Mouse (Mus musculus) hindbrain, embryonic 14.5 days (tissue): ENCODE results near the gene Ino80. TPM values are rescaled to one million over a fixed set of nuclear protein-coding genes. Genes with fewer than 3 reads are reported as not detected.

Experiments
- ATAC-seq: fragments of 200-750 bp; cut with Nextera tagmentation; 2 replicates; pipeline ENCODE4 v1.8.0; 2017; ENCODE audit warnings: moderate number of reproducible peaks, mild to moderate bottlenecking, moderate TSS enrichment, moderate library complexity; ENCODE audit not compliant: low FRiP score
- DNase-seq: peaks from one replicate; pipeline ENCODE4 v3.0.0-alpha.2; 2015; ENCODE audit warnings: low spot score
- H3K27ac ChIP-seq: fragments of 300-500 bp; sonication (generic); 2 replicates; pipeline ENCODE4 v1.5.1; 2014; ENCODE audit warnings: mild to moderate bottlenecking, moderate library complexity
- H3K27me3 ChIP-seq: fragments of 300-500 bp; sonication (generic); 2 replicates; pipeline ENCODE4 v1.6.1; 2014; ENCODE audit warnings: mild to moderate bottlenecking, low read length, mixed read lengths; ENCODE audit not compliant: control insufficient read depth, insufficient read depth
- H3K36me3 ChIP-seq: fragments of 300-500 bp; sonication (generic); replicated peaks from 2 replicates; pipeline ENCODE4 v1.6.1; 2014; ENCODE audit not compliant: control insufficient read depth, insufficient read depth
- H3K4me1 ChIP-seq: fragments of 300-500 bp; sonication (generic); replicated peaks from 2 replicates; pipeline ENCODE4 v1.6.1; 2014; ENCODE audit warnings: antibody characterized with exemption, low read length, mixed read lengths; ENCODE audit not compliant: control insufficient read depth, insufficient read depth
- H3K4me2 ChIP-seq: fragments of 300-500 bp; sonication (generic); replicated peaks from 2 replicates; pipeline ENCODE4 v1.6.1; 2014; ENCODE audit warnings: mild to moderate bottlenecking, moderate library complexity
- H3K4me3 ChIP-seq: fragments of 300-500 bp; sonication (generic); replicated peaks from 2 replicates; pipeline ENCODE4 v1.5.1; 2014; ENCODE audit warnings: mild to moderate bottlenecking, low read length
- H3K9ac ChIP-seq: fragments of 300-500 bp; sonication (generic); 2 replicates; pipeline ENCODE4 v1.6.1; 2014
- H3K9me3 ChIP-seq: fragments of 300-500 bp; sonication (generic); 2 replicates; pipeline ENCODE4 v1.6.1; 2016; ENCODE audit warnings: low read length; ENCODE audit not compliant: control insufficient read depth
- WGBS: fragments of 180-500 bp; shearing (Covaris S2); extraction: QIAGEN DNeasy Blood & Tissue Kit; methylation state at CpG from one replicate; pipeline ENCODE4 v1.1.7; 2014; 5-methylcytosine and 5-hydroxymethylcytosine counted together
- polyA plus RNA-seq: library from polyadenylated mRNA; unstranded; fragments of >200 nt; fragmentation: Nextera tagmentation; extraction: Ambion mirVana; gene quantifications from 2 replicates; pipeline ENCODE4 v1.2.1, GENCODE M21; 2014

Ino80 gene
- polyA plus RNA-seq, 1 experiment from 2014 or later = 4.8 TPM

- no peak overlapping the region for H3K4me3 ChIP-seq
These were observed 29.6 kb upstream of the Ino80 start for GRCm38 (mm10) chr2:119507108-119507507.

DNA sequence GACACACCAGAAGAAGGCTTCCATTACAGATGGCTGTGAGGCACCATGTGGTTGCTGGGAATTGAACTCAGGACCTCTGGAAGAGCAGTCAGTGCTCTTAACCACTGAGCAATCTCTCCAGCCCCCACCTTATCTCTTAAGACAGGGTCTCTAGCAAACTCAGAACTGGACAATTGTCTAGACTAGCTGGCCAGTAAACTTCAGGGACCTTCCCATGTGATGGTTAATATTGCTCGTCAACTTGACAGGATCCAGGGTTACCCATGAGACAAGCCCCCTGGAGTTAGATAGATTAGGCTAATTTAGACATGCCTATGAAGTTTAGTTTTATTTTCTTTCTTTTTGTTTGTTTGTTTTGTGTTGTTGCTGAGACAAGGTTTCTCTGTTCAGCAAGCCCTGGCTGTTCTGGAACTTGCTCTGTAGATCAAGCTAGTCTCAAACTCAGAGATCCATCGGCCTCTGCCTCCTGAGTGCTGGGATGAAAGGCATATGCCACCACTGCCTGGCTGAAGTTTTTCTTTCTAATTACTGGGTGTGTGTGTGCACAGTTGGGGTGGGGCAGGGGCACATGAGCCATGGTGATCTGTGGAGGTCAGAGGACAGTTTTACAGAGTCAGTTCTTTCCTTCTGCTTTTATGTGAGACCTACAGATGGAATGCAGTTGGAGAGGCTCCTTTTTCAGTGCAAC, 23.6 kb upstream of the Ino80 start:
- DNase-seq (no peak), ATAC-seq (no peak)
- Histone ChIP-seq H3K9ac (no peak overlapping the region), H3K27ac (no peak overlapping the region), H3K27me3 (no peaks in the 10 kb centered on the region), H3K4me3 (no peak overlapping the region), H3K4me2 (no peak overlapping the region), H3K4me1 (no peaks in the 10 kb centered on the region), H3K9me3 (no peaks in the 10 kb centered on the region), H3K36me3 (no peaks in the 10 kb centered on the region)
- WGBS = 82% methylated on average over 2 of the region's 2 CpGs

More at GRCm38 (mm10) chr2:119507108-119507507, 29.6 kb upstream of the Ino80 start:
- Histone ChIP-seq H3K9ac (no peak overlapping the region), H3K4me2 (no peak overlapping the region), H3K27me3 (no peaks in the 10 kb centered on the region), H3K9me3 (no peaks in the 10 kb centered on the region), H3K36me3 (no peaks in the 10 kb centered on the region), H3K27ac (no peak overlapping the region), H3K4me1 (no peaks in the 10 kb centered on the region)
- ATAC-seq = no peak
- no peak for DNase-seq

DNA sequence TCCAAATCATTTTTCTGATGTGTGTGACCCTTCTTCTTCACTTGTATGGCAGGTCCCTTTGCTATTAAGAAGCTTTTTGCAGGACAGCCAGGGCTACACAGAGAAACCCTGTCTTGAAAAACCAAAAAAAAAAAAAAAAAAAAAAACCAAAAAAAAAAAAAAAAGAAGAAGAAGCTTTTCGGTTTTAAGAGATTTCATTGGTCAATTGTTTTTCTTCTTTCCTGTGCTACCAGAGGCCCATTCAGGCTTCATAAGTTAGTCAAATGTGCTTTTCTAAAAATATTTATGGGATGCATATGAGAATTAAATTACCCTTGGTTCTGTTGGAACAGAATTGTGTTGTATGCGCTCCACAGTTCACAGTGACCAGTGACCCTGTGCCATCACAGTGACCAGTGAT, 21.4 kb upstream of the Ino80 start:
- Histone ChIP-seq H3K9me3 (no peaks in the 10 kb centered on the region), H3K4me2 (no peak overlapping the region), H3K9ac (no peak overlapping the region), H3K4me3 (no peak overlapping the region), H3K4me1 (no peaks in the 10 kb centered on the region), H3K27ac (no peak overlapping the region), H3K36me3 (no peaks in the 10 kb centered on the region), H3K27me3 (no peaks in the 10 kb centered on the region)
- 81% methylated on average over 2 of the region's 2 CpGs for WGBS
- no peak for ATAC-seq
- DNase-seq = no peak

DNA sequence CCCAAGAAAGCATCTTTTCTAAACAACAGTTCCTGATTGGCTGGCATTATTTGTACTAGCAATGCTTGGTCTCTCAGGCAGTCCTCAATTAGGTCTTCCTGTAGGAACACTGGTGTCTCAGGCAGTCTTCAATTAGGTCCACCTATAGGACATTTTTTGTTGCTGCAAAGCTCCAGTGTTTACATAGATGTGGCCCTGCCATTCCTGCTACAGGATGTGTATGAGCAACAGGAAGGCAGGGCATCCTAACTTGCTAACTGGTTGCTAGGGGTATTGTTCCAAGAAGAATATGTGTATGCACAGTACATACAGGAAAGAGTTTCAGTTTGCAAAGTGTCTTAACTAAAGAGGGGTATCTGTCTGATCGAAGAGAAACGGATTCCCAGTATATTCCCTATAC, 18.6 kb upstream of the Ino80 start:
- WGBS = 92% methylated on average over 2 of the region's 2 CpGs
- H3K9ac ChIP-seq = no peak overlapping the region
- no peak overlapping the region for H3K4me2 ChIP-seq
- no peaks in the 10 kb centered on the region for H3K36me3 ChIP-seq
- ATAC-seq (no peak), DNase-seq (no peak)
- no peaks in the 10 kb centered on the region for H3K27me3 ChIP-seq
- H3K27ac ChIP-seq = no peak overlapping the region
- H3K9me3 ChIP-seq = no peaks in the 10 kb centered on the region
- H3K4me3 ChIP-seq = no peak overlapping the region
- no peaks in the 10 kb centered on the region for H3K4me1 ChIP-seq

- H3K27ac ChIP-seq = no peak overlapping the region
- 62% methylated on average over 5 of the region's 5 CpGs for WGBS
- no peaks in the 10 kb centered on the region for H3K36me3 ChIP-seq
- no peaks in the 10 kb centered on the region for H3K9me3 ChIP-seq
- no peak overlapping the region for H3K9ac ChIP-seq
- DNase-seq (no peak), ATAC-seq (no peak)
- H3K27me3 ChIP-seq = no peaks in the 10 kb centered on the region
- no peaks in the 10 kb centered on the region for H3K4me1 ChIP-seq
- no peak overlapping the region for H3K4me3 ChIP-seq
- H3K4me2 ChIP-seq = no peak overlapping the region
These were observed 14.5 kb upstream of the Ino80 start for GRCm38 (mm10) chr2:119491953-119492352.

GRCm38 (mm10) chr2:119486488-119486887, 9.0 kb upstream of the Ino80 start:
- ATAC-seq (no peak), DNase-seq (no peak)
- WGBS = 7% methylated on average over 4 of the region's 4 CpGs
- no peaks in the 10 kb centered on the region for H3K4me1 ChIP-seq
- no peak overlapping the region for H3K4me2 ChIP-seq
- no peak overlapping the region for H3K27ac ChIP-seq
- no peak overlapping the region for H3K4me3 ChIP-seq
- H3K9me3 ChIP-seq = no peaks in the 10 kb centered on the region
- H3K36me3 ChIP-seq = no peaks in the 10 kb centered on the region
- no peak overlapping the region for H3K9ac ChIP-seq
- no peaks in the 10 kb centered on the region for H3K27me3 ChIP-seq

GRCm38 (mm10) chr2:119482307-119482706, 4.8 kb upstream of the Ino80 start:
- Histone ChIP-seq H3K4me3 (no peak overlapping the region), H3K27ac (no peak overlapping the region), H3K4me2 (no peak overlapping the region), H3K9me3 (no peaks in the 10 kb centered on the region), H3K27me3 (no peaks in the 10 kb centered on the region), H3K4me1 (peaks cover 11% of the 10 kb centered on the region), H3K9ac (no peak overlapping the region), H3K36me3 (peaks cover 6% of the 10 kb centered on the region; the same call in 1 of the 2 replicates)
- no peak for ATAC-seq
- DNase-seq = no peak
- 90% methylated on average over 1 of the region's 1 CpGs for WGBS

- H3K4me3 ChIP-seq = peak overlapping the region; percentile 89
- H3K27ac ChIP-seq = peak overlapping the region; percentile 98
- peak overlapping the region; percentile 97 for H3K9ac ChIP-seq
- H3K4me1 ChIP-seq = peaks cover 21% of the 10 kb centered on the region
- peak overlapping the region; percentile 68 for H3K4me2 ChIP-seq
- H3K36me3 ChIP-seq = peaks cover 6% of the 10 kb centered on the region; the same call in 1 of the 2 replicates
- ATAC-seq (no peak; the same call in 1 of the 2 replicates), DNase-seq (peak; percentile 24)
- 15% methylated on average over 9 of the region's 9 CpGs for WGBS
- no peaks in the 10 kb centered on the region for H3K9me3 ChIP-seq
- no peaks in the 10 kb centered on the region for H3K27me3 ChIP-seq
These were observed 886 bp upstream of the Ino80 start for GRCm38 (mm10) chr2:119478397-119478749.

DNA sequence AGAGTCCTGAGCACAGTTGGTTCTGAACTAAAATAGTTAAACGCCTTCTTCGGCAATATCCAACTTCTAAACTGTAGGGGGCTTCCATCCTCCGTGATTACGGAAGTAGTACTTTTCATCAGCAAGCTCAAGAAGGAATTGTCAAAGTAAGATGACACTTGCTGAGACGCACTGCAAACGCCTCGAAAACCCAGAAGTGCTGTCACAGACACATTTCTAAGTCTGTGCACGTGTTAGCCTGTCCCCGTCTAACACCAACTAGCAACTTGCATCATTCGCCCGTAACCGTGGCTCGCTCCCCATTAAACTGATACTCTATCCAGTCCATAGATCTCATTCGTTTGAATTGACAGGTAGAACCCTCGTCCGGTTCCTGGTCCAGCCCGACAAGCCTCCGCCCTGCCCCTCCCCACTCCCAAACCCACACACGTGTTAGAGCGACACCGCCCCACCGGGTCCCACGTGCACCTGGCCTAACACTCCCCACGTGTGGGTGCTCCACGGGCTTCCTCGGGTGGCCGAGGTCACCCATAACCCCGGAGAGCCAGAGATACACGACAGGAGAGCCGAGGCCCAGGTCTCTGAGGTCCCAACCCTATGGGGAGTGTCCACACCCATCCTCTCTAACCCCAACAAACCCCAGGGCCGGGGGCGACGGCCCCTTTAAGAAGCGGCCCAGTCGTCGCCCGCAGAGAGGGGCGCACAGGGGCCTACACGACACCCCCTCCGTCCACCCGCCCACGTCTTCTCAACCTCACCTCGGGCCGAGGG, 681 bp downstream of the Ino80 start:
- H3K36me3 ChIP-seq = peaks cover 6% of the 10 kb centered on the region; the same call in 1 of the 2 replicates
- peaks cover 21% of the 10 kb centered on the region for H3K4me1 ChIP-seq
- H3K9me3 ChIP-seq = no peaks in the 10 kb centered on the region
- peak overlapping the region; percentile 98 for H3K27ac ChIP-seq
- peak; percentile 66 for ATAC-seq
- H3K9ac ChIP-seq = peak overlapping the region; percentile 97
- WGBS = under 1% methylated on average over 42 of the region's 44 CpGs
- H3K4me2 ChIP-seq = peak overlapping the region; percentile 70
- no peaks in the 10 kb centered on the region for H3K27me3 ChIP-seq
- H3K4me3 ChIP-seq = peak overlapping the region; percentile 89
- peak; percentile 49 for DNase-seq
